Mouse (Mus musculus): ENCODE measurements at regions not wholly inside any gene's neighbourhood (a gene's known extent, or its start where the extent isn't known, plus 50 kb on each side); places are given as distances from the start of the nearest gene placed in this dataset.

DNA sequence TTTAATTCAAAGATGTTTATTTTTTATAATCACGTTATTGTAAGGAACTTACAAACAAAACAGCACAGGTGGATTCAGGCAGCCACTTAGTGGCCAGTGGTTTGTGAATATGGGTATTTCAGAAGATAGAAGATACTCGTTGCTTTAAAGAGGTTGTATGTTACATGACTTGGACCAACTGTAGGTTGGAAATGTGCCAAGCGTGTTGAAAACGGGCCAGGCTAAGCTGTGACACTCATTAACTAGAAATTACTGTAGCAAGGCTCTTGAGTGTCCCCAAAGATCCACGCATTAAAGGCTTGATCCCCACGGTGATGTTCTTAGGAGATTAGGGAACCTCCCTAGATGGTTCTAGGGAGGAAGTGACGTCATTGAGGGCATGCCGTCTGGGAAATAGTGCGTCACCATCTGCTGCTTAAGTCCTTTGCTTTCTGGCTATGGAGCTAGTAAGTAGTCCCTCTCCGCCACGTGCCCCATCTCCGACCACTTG is 196.1 kb upstream of the 4930535I16Rik start:
- no peak overlapping the region for H3K4me3 ChIP-seq (ENCODE audit: low read depth, low read length)
- H3K27me3 ChIP-seq (replicated peaks; ENCODE audit: control insufficient read depth, insufficient read depth, low read length), result no peaks in the 10 kb centered on the region
- no peaks in the 10 kb centered on the region for H3K4me1 ChIP-seq (replicated peaks; ENCODE audit: control insufficient read depth, insufficient read depth, low read length)
- DNase-seq (ENCODE audit: low spot score) (no peak), ATAC-seq (replicated peaks; ENCODE audit: low FRiP score) (no peak)
- no peak overlapping the region for H3K27ac ChIP-seq (ENCODE audit: low read depth, low read length)
- WGBS, result 75% methylated on average over 12 of the region's 12 CpGs
- H3K36me3 ChIP-seq (ENCODE audit: control insufficient read depth, insufficient read depth, low read length), result no peaks in the 10 kb centered on the region
- no peak overlapping the region for H3K9ac ChIP-seq (ENCODE audit: low read depth, low read length)
- no peaks in the 10 kb centered on the region for H3K9me3 ChIP-seq (ENCODE audit: control insufficient read depth, low read length)
- no peak overlapping the region for H3K4me2 ChIP-seq

DNA sequence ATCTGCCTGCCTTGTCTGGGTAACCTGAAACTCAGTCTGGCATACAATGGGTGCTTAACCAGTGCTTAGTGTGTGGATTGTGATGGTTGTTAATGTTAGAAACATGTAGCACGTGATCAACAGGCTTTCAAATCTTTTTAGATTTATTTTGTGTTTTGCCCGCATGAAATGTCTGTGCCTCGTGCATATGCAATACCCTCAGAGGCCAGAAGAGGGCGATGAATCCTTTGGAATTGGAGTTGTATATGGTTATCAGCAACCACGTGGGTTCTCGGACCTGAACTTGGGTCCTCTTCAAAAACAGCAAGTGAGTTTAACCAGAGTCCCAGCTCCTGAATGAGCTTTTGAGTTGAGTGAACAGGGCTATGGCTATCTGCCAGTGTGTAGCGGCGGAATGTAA is 192.9 kb upstream of the 4930535I16Rik start:
- WGBS, result 55% methylated on average over 8 of the region's 8 CpGs

DNA sequence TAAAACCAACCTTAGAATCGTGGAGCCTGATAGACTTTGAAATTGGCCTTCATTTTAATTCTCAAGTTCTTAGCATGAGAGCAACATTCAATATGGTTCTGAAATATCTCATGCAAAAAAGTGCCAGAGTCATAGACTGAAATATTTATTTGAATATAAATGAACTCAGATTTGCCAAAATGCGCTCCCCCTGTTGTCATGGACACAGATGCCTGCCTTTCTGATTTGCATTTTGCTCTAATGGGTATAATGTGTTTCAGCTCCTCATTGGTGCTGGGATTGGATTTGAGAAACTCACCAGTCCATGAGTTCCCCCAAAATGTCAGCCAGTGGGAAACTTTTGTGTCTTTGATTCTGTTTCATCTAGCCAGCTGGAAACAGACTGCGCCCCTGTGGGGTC is 191.5 kb upstream of the 4930535I16Rik start:
- no peak overlapping the region for H3K4me2 ChIP-seq
- no peaks in the 10 kb centered on the region for H3K9me3 ChIP-seq (ENCODE audit: control insufficient read depth, low read length)
- H3K4me1 ChIP-seq (replicated peaks; ENCODE audit: control insufficient read depth, insufficient read depth, low read length), result no peaks in the 10 kb centered on the region
- H3K27ac ChIP-seq (ENCODE audit: low read depth, low read length), result no peak overlapping the region
- 76% methylated on average over 3 of the region's 3 CpGs for WGBS
- DNase-seq (ENCODE audit: low spot score) (no peak), ATAC-seq (replicated peaks; ENCODE audit: low FRiP score) (no peak)
- no peak overlapping the region for H3K9ac ChIP-seq (ENCODE audit: low read depth, low read length)
- no peaks in the 10 kb centered on the region for H3K36me3 ChIP-seq (ENCODE audit: control insufficient read depth, insufficient read depth, low read length)
- H3K27me3 ChIP-seq (replicated peaks; ENCODE audit: control insufficient read depth, insufficient read depth, low read length), result no peaks in the 10 kb centered on the region
- no peak overlapping the region for H3K4me3 ChIP-seq (ENCODE audit: low read depth, low read length)

More for the DNA sequence above, 192.9 kb upstream of the 4930535I16Rik start:
- H3K27ac ChIP-seq (ENCODE audit: low read depth, low read length), result no peak overlapping the region
- no peak overlapping the region for H3K9ac ChIP-seq (ENCODE audit: low read depth, low read length)
- no peaks in the 10 kb centered on the region for H3K4me1 ChIP-seq (replicated peaks; ENCODE audit: control insufficient read depth, insufficient read depth, low read length)
- H3K9me3 ChIP-seq (ENCODE audit: control insufficient read depth, low read length), result no peaks in the 10 kb centered on the region
- DNase-seq (ENCODE audit: low spot score), result no peak
- H3K27me3 ChIP-seq (replicated peaks; ENCODE audit: control insufficient read depth, insufficient read depth, low read length), result no peaks in the 10 kb centered on the region
- no peak for ATAC-seq (replicated peaks; ENCODE audit: low FRiP score)
- H3K4me2 ChIP-seq, result no peak overlapping the region
- no peak overlapping the region for H3K4me3 ChIP-seq (ENCODE audit: low read depth, low read length)
- H3K36me3 ChIP-seq (ENCODE audit: control insufficient read depth, insufficient read depth, low read length), result no peaks in the 10 kb centered on the region

DNA sequence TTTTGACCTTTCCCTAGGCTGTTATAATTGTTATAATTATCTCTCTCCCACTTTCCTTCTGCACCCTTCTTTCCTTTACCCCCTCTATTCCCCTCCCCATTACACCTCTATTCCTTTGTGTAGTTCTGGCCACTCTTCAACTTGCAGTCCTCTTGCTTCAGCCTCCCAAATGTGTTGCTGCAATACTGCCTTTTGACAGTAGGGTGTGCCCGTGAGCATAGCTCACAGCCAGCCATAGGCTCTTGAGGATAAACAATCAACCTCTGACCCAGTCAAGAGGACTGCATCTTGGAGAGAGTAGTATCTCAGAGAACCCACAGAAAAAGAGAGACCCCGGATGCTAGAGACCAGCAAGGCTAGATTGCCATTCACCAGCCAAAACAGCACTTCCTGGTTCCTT is 184.9 kb upstream of the 4930535I16Rik start:
- ATAC-seq (replicated peaks; ENCODE audit: low FRiP score) (no peak), DNase-seq (ENCODE audit: low spot score) (no peak)
- no peak overlapping the region for H3K9ac ChIP-seq (ENCODE audit: low read depth, low read length)
- no peak overlapping the region for H3K4me2 ChIP-seq
- no peaks in the 10 kb centered on the region for H3K36me3 ChIP-seq (ENCODE audit: control insufficient read depth, insufficient read depth, low read length)
- no peaks in the 10 kb centered on the region for H3K27me3 ChIP-seq (replicated peaks; ENCODE audit: control insufficient read depth, insufficient read depth, low read length)
- H3K4me1 ChIP-seq (replicated peaks; ENCODE audit: control insufficient read depth, insufficient read depth, low read length), result no peaks in the 10 kb centered on the region
- no peaks in the 10 kb centered on the region for H3K9me3 ChIP-seq (ENCODE audit: control insufficient read depth, low read length)
- WGBS, result 25% methylated on average over 2 of the region's 2 CpGs
- no peak overlapping the region for H3K4me3 ChIP-seq (ENCODE audit: low read depth, low read length)
- H3K27ac ChIP-seq (ENCODE audit: low read depth, low read length), result no peak overlapping the region

DNA sequence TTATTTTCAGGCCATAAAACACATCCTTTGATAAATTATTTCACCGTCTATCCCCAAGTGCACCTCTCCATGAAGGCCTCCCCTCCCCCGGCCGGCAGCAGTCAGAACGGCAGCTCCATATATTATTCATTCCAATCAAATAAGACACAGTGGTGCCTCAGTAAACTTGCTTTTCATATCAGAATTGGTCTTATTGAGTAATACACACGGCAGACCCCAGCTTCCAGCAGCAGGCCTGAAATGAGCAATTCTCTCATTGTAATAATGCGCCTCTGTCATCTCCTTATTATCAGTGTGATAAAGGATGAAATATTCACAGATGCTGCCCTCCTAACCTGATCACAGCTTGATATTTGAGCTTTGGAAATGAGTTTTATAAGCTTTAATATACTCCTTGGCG is 169.0 kb upstream of the 4930535I16Rik start:
- no peaks in the 10 kb centered on the region for H3K36me3 ChIP-seq (ENCODE audit: control insufficient read depth, insufficient read depth, low read length)
- H3K27me3 ChIP-seq (replicated peaks; ENCODE audit: control insufficient read depth, insufficient read depth, low read length), result no peaks in the 10 kb centered on the region
- 81% methylated on average over 7 of the region's 7 CpGs for WGBS
- DNase-seq (ENCODE audit: low spot score) (no peak), ATAC-seq (replicated peaks; ENCODE audit: low FRiP score) (no peak)
- 0 out of 2 replicates have a peak, but pooled peaks cover 2% of the 10 kb centered on the region for H3K9me3 ChIP-seq (ENCODE audit: control insufficient read depth, low read length)
- no peak overlapping the region for H3K4me2 ChIP-seq
- no peak overlapping the region for H3K27ac ChIP-seq (ENCODE audit: low read depth, low read length)
- no peak overlapping the region for H3K4me3 ChIP-seq (ENCODE audit: low read depth, low read length)
- no peaks in the 10 kb centered on the region for H3K4me1 ChIP-seq (replicated peaks; ENCODE audit: control insufficient read depth, insufficient read depth, low read length)
- H3K9ac ChIP-seq (ENCODE audit: low read depth, low read length), result no peak overlapping the region

DNA sequence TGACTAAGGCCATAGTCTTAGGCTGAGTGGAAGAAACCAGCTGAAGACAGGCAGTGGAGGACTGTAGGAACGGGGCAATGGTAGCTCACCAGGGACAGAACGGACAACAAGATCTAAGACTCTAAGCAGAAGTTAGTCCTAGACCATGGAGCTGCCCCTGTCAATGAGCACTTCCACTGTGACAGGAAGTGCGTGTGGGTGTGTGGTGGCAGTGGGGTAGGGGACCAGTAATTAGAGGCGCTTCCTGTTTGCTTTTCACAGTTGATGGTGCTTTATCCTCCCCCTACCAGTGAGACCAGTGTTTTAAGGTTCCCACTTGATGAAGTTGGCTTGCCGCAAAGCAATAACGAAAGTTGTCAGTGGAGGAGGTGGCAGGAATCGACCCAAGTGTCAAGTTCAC is 168.4 kb upstream of the 4930535I16Rik start:
- ATAC-seq (replicated peaks; ENCODE audit: low FRiP score) (no peak), DNase-seq (ENCODE audit: low spot score) (no peak)
- Histone ChIP-seq H3K4me2 (no peak overlapping the region), H3K36me3 (ENCODE audit: control insufficient read depth, insufficient read depth, low read length) (no peaks in the 10 kb centered on the region), H3K4me3 (ENCODE audit: low read depth, low read length) (no peak overlapping the region), H3K9me3 (ENCODE audit: control insufficient read depth, low read length) (0 out of 2 replicates have a peak, but pooled peaks cover 2% of the 10 kb centered on the region), H3K27me3 (replicated peaks; ENCODE audit: control insufficient read depth, insufficient read depth, low read length) (no peaks in the 10 kb centered on the region), H3K4me1 (replicated peaks; ENCODE audit: control insufficient read depth, insufficient read depth, low read length) (no peaks in the 10 kb centered on the region), H3K27ac (ENCODE audit: low read depth, low read length) (no peak overlapping the region), H3K9ac (ENCODE audit: low read depth, low read length) (no peak overlapping the region)
- WGBS, result 73% methylated on average over 7 of the region's 7 CpGs

DNA sequence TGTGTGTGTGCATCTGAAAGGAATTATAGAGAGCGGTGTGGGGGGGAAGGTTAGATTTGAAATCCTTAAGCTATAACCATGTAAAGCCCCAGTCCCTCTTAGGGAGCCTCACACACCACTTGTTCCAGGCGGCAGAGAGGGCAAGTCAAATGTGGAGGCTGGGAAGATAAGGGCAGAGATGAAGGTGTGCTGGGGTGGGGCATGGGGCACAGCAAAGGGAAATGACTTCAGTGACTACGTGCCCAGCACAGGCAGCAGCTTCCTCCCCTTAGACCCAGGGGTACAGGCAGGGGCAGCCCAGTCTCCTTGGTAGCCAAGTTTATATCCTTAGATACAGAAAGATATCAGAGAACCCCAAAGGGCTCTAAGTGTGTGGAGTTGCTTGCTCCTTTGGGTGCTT is 161.8 kb upstream of the 4930535I16Rik start:
- no peak for DNase-seq (ENCODE audit: low spot score)
- Histone ChIP-seq H3K4me2 (no peak overlapping the region), H3K4me1 (replicated peaks; ENCODE audit: control insufficient read depth, insufficient read depth, low read length) (no peaks in the 10 kb centered on the region), H3K9me3 (ENCODE audit: control insufficient read depth, low read length) (0 out of 2 replicates have a peak, but pooled peaks cover 2% of the 10 kb centered on the region), H3K4me3 (ENCODE audit: low read depth, low read length) (no peak overlapping the region), H3K27ac (ENCODE audit: low read depth, low read length) (no peak overlapping the region), H3K9ac (ENCODE audit: low read depth, low read length) (no peak overlapping the region), H3K27me3 (replicated peaks; ENCODE audit: control insufficient read depth, insufficient read depth, low read length) (0 out of 2 replicates have a peak, but pooled peaks cover 2% of the 10 kb centered on the region), H3K36me3 (ENCODE audit: control insufficient read depth, insufficient read depth, low read length) (no peaks in the 10 kb centered on the region)
- ATAC-seq (replicated peaks; ENCODE audit: low FRiP score), result peak; percentile 53; the same call in 1 of the 2 replicates
- 54% methylated on average over 3 of the region's 3 CpGs for WGBS

DNA sequence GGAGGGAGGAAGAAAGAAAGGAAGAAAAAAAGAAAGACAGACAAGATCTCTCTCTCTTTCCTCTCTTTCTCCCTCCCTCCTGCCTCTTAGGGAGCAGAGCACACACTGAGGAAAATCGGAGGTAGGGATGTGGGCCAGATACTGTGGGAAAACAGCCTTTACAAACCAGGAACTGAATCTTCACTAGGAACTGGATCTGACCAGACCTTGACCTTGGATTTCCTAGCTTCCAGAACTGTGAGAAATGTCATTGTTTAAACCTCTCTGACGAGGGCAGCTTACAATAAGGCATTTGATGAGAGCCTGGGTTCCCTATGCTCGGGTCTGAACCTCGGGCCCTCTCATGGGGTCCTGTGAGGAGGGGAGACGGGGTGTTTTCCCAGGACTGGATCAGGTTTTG is 157.7 kb upstream of the 4930535I16Rik start:
- 69% methylated on average over 5 of the region's 5 CpGs for WGBS
- DNase-seq (ENCODE audit: low spot score), result no peak

DNA sequence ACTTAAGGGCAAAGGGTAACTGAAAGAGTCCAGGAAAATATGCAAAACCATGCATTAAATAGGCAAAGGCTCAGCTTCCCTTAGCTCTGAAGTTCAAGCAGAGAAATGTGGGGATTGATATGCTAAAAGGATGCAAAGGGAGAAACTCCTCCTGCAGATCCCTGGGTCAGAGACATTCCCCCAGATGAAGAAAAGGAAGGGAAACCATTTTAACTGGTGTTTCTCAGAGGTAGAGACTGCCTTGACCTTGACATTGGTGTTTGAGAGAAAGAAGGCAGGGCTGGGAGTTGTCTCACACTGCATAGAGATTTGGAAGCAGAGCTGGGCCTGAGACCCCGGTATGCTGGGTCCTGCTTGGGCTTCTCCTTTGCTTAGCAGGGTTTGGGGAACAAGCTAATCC is 155.8 kb upstream of the 4930535I16Rik start:
- H3K4me3 ChIP-seq (ENCODE audit: low read depth, low read length), result no peak overlapping the region
- ATAC-seq (replicated peaks; ENCODE audit: low FRiP score) (no peak), DNase-seq (ENCODE audit: low spot score) (no peak)
- H3K4me1 ChIP-seq (replicated peaks; ENCODE audit: control insufficient read depth, insufficient read depth, low read length), result no peaks in the 10 kb centered on the region
- no peaks in the 10 kb centered on the region for H3K9me3 ChIP-seq (ENCODE audit: control insufficient read depth, low read length)
- no peak overlapping the region for H3K9ac ChIP-seq (ENCODE audit: low read depth, low read length)
- 56% methylated on average over 1 of the region's 1 CpGs for WGBS
- no peaks in the 10 kb centered on the region for H3K36me3 ChIP-seq (ENCODE audit: control insufficient read depth, insufficient read depth, low read length)
- no peak overlapping the region for H3K27ac ChIP-seq (ENCODE audit: low read depth, low read length)
- H3K27me3 ChIP-seq (replicated peaks; ENCODE audit: control insufficient read depth, insufficient read depth, low read length), result no peaks in the 10 kb centered on the region
- no peak overlapping the region for H3K4me2 ChIP-seq

More for the DNA sequence above, 157.7 kb upstream of the 4930535I16Rik start:
- H3K9ac ChIP-seq (ENCODE audit: low read depth, low read length), result no peak overlapping the region
- H3K4me2 ChIP-seq, result no peak overlapping the region
- H3K4me3 ChIP-seq (ENCODE audit: low read depth, low read length), result no peak overlapping the region
- no peak overlapping the region for H3K27ac ChIP-seq (ENCODE audit: low read depth, low read length)
- no peaks in the 10 kb centered on the region for H3K4me1 ChIP-seq (replicated peaks; ENCODE audit: control insufficient read depth, insufficient read depth, low read length)
- H3K9me3 ChIP-seq (ENCODE audit: control insufficient read depth, low read length), result no peaks in the 10 kb centered on the region
- ATAC-seq (replicated peaks; ENCODE audit: low FRiP score), result no peak
- no peaks in the 10 kb centered on the region for H3K36me3 ChIP-seq (ENCODE audit: control insufficient read depth, insufficient read depth, low read length)
- H3K27me3 ChIP-seq (replicated peaks; ENCODE audit: control insufficient read depth, insufficient read depth, low read length), result 0 out of 2 replicates have a peak, but pooled peaks cover 2% of the 10 kb centered on the region
